Mouse (Mus musculus): Measurements from ENCODE around the gene Medag. TPM values are rescaled to one million over a fixed set of nuclear protein-coding genes. Genes with fewer than 3 reads are reported as not detected.

Medag gene
- polyA plus RNA-seq, 1 experiment from 2014 or later: 4.1 TPM

DNA sequence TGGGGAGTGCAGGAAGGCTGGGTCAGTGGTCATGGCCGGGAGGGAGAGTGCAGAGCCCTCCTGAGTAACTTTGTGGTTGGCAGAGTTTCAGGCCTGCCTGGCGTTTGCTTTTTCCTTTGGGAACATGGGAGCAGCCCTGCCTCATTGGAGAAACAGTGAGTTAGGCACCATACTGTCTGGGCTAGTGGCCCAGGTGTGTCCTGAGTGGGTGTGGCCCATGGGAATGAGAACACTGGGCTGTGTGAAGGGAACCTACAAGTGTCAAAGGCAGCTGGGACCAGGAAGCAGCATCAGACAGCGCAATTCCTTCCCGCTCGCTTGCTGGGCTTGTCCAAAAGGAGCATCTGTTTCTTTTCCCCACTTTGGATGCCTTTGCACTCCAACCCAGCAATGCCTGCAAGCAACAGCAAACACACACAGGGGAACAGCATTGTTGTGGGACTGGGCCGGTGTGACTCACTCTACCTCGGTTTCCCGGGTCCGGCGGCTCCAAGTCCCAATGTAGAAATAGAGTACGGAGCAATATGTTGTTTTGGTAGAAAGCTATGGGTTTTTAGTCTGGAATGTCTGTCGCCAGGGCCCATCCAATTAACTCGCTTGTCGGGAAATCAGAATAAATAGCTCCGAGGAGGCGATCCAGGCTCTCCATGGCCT, 32.3 kb upstream of the Medag start:
- ATAC-seq (ENCODE audit: low FRiP score, low TSS enrichment) (0 out of 2 replicates have a peak, but pooled peaks have one; percentile 38), DNase-seq (ENCODE audit: low spot score) (no peak)
- no peaks in the 10 kb centered on the region for H3K9me3 ChIP-seq (ENCODE audit: control insufficient read depth, low read length)
- no peaks in the 10 kb centered on the region for H3K27me3 ChIP-seq (ENCODE audit: control insufficient read depth, insufficient read depth, low read length)
- no peak overlapping the region for H3K4me2 ChIP-seq (replicated peaks; ENCODE audit: low read depth)
- 65% methylated on average over 16 of the region's 16 CpGs for WGBS
- H3K27ac ChIP-seq (replicated peaks): peak overlapping the region; percentile 30; the same call in 1 of the 2 replicates
- H3K4me1 ChIP-seq (replicated peaks; ENCODE audit: control insufficient read depth, insufficient read depth): peaks cover 9% of the 10 kb centered on the region; the same call in 1 of the 2 replicates
- H3K9ac ChIP-seq (ENCODE audit: low read length): no peak overlapping the region
- H3K4me3 ChIP-seq (ENCODE audit: low read depth, low read length): no peak overlapping the region
- no peaks in the 10 kb centered on the region for H3K36me3 ChIP-seq (ENCODE audit: control insufficient read depth, insufficient read depth, low read length)
- no peak for TF ChIP-seq EP300 (optimal IDR thresholded peaks at IDR 0.05)
- TF ChIP-seq CTCF (IDR thresholded peaks at IDR 0.05; ENCODE audit: low read depth): no peak

DNA sequence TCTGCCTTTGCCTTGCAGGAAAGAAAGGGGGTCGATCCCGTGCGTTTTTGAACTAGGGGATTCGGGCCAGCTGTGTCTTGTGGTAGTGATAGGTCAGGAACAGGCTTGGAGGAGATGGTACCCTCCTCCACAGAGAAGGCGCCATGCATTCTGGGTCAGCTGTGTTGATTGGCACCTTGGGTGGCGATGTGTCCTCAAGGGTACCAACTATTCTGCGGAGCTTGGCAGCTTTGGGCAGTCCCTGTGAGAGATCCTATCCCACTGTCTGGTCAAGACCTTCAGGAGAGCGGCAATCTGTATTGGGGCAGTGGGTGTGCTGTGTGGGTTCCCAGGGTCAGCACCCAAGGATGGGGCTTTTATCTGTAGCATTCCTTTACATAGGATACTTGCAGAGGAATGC, 31.7 kb upstream of the Medag start:
- ATAC-seq (ENCODE audit: low FRiP score, low TSS enrichment): no peak
- 88% methylated on average over 8 of the region's 8 CpGs for WGBS
- Histone ChIP-seq H3K4me1 (replicated peaks; ENCODE audit: control insufficient read depth, insufficient read depth) (peaks cover 9% of the 10 kb centered on the region; the same call in 1 of the 2 replicates), H3K9me3 (ENCODE audit: control insufficient read depth, low read length) (no peaks in the 10 kb centered on the region), H3K27ac (replicated peaks) (peak overlapping the region; percentile 30), H3K36me3 (ENCODE audit: control insufficient read depth, insufficient read depth, low read length) (no peaks in the 10 kb centered on the region), H3K4me3 (ENCODE audit: low read depth, low read length) (no peak overlapping the region), H3K27me3 (ENCODE audit: control insufficient read depth, insufficient read depth, low read length) (no peaks in the 10 kb centered on the region), H3K4me2 (replicated peaks; ENCODE audit: low read depth) (no peak overlapping the region), H3K9ac (ENCODE audit: low read length) (no peak overlapping the region)
- no peak for DNase-seq (ENCODE audit: low spot score)
- TF ChIP-seq CTCF (IDR thresholded peaks at IDR 0.05; ENCODE audit: low read depth): no peak
- no peak for TF ChIP-seq EP300 (optimal IDR thresholded peaks at IDR 0.05)

DNA sequence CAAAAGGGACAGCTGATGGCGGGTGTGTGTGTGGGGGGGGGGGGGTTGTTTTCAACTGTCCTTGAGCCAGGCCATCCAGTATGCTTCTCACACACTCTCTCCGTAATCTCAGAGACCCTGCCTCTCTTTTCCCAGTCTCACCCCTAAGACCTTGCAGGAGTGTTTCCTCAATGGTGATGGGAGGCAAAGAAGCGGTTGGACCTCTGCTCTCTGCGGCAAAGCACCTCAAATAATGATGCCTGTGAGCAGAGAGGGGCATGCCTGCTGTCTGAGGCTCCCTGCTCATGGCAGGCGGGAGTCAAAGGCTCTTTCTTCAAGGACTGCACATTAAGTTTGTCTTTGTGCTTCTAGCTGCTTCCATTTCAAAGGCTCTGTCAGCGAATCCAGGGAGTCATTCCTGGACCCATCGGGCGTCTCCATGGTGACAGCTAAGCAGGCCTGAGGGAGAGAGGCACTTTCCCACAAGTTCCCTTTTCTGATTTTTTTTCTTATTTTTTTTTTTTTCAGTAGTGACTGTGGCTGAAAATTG, 31.1 kb upstream of the Medag start:
- no peak for ATAC-seq (ENCODE audit: low FRiP score, low TSS enrichment)
- Histone ChIP-seq H3K4me1 (replicated peaks; ENCODE audit: control insufficient read depth, insufficient read depth) (peaks cover 9% of the 10 kb centered on the region; the same call in 1 of the 2 replicates), H3K36me3 (ENCODE audit: control insufficient read depth, insufficient read depth, low read length) (no peaks in the 10 kb centered on the region), H3K9ac (ENCODE audit: low read length) (no peak overlapping the region), H3K27ac (replicated peaks) (no peak overlapping the region), H3K27me3 (ENCODE audit: control insufficient read depth, insufficient read depth, low read length) (no peaks in the 10 kb centered on the region), H3K9me3 (ENCODE audit: control insufficient read depth, low read length) (no peaks in the 10 kb centered on the region), H3K4me3 (ENCODE audit: low read depth, low read length) (no peak overlapping the region), H3K4me2 (replicated peaks; ENCODE audit: low read depth) (no peak overlapping the region)
- DNase-seq (ENCODE audit: low spot score): no peak
- TF ChIP-seq EP300 (optimal IDR thresholded peaks at IDR 0.05) (no peak), CTCF (IDR thresholded peaks at IDR 0.05; ENCODE audit: low read depth) (no peak)
- 66% methylated on average over 8 of the region's 8 CpGs for WGBS

DNA sequence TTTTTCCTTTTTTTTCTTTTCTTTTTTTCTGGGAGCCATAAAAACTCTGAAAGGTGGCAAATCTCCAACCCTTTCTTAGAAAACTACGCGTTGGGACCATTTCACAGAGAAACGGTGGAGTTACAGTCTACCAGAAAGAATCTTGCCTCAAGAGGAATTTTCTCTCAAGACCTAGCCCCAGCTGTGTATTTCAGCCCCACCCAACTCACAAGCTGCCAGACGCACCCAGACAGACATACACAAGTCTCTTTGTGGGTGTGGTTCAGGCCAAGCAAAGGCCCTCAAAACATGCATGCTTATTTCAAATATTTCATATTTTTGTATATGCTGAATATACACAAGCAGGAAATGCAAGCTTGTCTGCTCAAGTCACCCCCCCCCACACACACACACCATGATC, 29.6 kb upstream of the Medag start:
- H3K36me3 ChIP-seq (ENCODE audit: control insufficient read depth, insufficient read depth, low read length): no peaks in the 10 kb centered on the region
- DNase-seq (ENCODE audit: low spot score) (no peak), ATAC-seq (ENCODE audit: low FRiP score, low TSS enrichment) (no peak)
- H3K9me3 ChIP-seq (ENCODE audit: control insufficient read depth, low read length): no peaks in the 10 kb centered on the region
- no peak for TF ChIP-seq CTCF (IDR thresholded peaks at IDR 0.05; ENCODE audit: low read depth)
- no peak for TF ChIP-seq EP300 (optimal IDR thresholded peaks at IDR 0.05)
- no peak overlapping the region for H3K4me2 ChIP-seq (replicated peaks; ENCODE audit: low read depth)
- no peaks in the 10 kb centered on the region for H3K27me3 ChIP-seq (ENCODE audit: control insufficient read depth, insufficient read depth, low read length)
- no peak overlapping the region for H3K4me3 ChIP-seq (ENCODE audit: low read depth, low read length)
- 20% methylated on average over 4 of the region's 4 CpGs for WGBS
- H3K27ac ChIP-seq (replicated peaks): peak overlapping the region; percentile 65; the same call in 1 of the 2 replicates
- H3K4me1 ChIP-seq (replicated peaks; ENCODE audit: control insufficient read depth, insufficient read depth): peaks cover 7% of the 10 kb centered on the region; the same call in 1 of the 2 replicates
- H3K9ac ChIP-seq (ENCODE audit: low read length): no peak overlapping the region

DNA sequence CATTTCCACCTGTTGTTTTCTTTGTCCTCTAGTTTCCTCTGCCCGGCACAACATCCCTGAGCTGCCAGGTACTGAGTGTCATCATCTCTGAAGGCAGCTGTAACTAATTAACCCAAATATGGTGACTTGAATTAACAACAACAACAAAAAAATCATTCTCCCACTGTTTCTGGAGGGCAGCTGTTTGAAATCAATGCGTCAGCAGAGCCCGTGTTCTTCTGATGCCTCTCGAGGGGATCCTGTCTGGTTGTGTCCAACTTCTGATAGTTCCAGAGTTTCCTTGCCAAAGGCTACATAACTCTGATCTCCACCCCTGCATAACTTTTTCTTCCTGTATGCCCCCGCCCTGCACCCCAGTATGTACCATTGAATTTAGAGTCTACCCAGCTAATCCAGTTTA, 28.9 kb upstream of the Medag start:
- H3K4me3 ChIP-seq (ENCODE audit: low read depth, low read length): no peak overlapping the region
- ATAC-seq (ENCODE audit: low FRiP score, low TSS enrichment) (no peak), DNase-seq (ENCODE audit: low spot score) (no peak)
- H3K9me3 ChIP-seq (ENCODE audit: control insufficient read depth, low read length): no peaks in the 10 kb centered on the region
- TF ChIP-seq CTCF (IDR thresholded peaks at IDR 0.05; ENCODE audit: low read depth): no peak
- no peak for TF ChIP-seq EP300 (optimal IDR thresholded peaks at IDR 0.05)
- no peak overlapping the region for H3K9ac ChIP-seq (ENCODE audit: low read length)
- H3K4me1 ChIP-seq (replicated peaks; ENCODE audit: control insufficient read depth, insufficient read depth): peaks cover 7% of the 10 kb centered on the region; the same call in 1 of the 2 replicates
- no peaks in the 10 kb centered on the region for H3K36me3 ChIP-seq (ENCODE audit: control insufficient read depth, insufficient read depth, low read length)
- H3K4me2 ChIP-seq (replicated peaks; ENCODE audit: low read depth): no peak overlapping the region
- 64% methylated on average over 5 of the region's 5 CpGs for WGBS
- no peaks in the 10 kb centered on the region for H3K27me3 ChIP-seq (ENCODE audit: control insufficient read depth, insufficient read depth, low read length)
- peak overlapping the region; percentile 63; the same call in 1 of the 2 replicates for H3K27ac ChIP-seq (replicated peaks)

Measured in stomach, postnatal 0 days (tissue).